Mouse (Mus musculus) T-cell, adult 2 months (primary cell): ENCODE data around the gene Lsamp.

Source experiments
- DNase-seq: peaks from one replicate; pipeline ENCODE4 v3.0.0; 2022; ENCODE audit warnings: low spot score

Gene Lsamp

GRCm38 (mm10) chr16:40960586-40960985 lies 976.4 kb downstream of the Lsamp start:
- no peak for DNase-seq

GRCm38 (mm10) chr16:40968088-40968860 lies 984.1 kb downstream of the Lsamp start:
- no peak for DNase-seq

GRCm38 (mm10) chr16:40971382-40971781 lies 987.2 kb downstream of the Lsamp start:
- DNase-seq, result no peak

- no peak for DNase-seq
Observed at GRCm38 (mm10) chr16:40974084-40974483, 989.9 kb downstream of the Lsamp start.

GRCm38 (mm10) chr16:40983026-40983425 lies 998.9 kb downstream of the Lsamp start:
- no peak for DNase-seq

- no peak for DNase-seq
Observed at GRCm38 (mm10) chr16:41007569-41007968, 1023.4 kb downstream of the Lsamp start.

GRCm38 (mm10) chr16:41034746-41035145 lies 1050.6 kb downstream of the Lsamp start:
- no peak for DNase-seq

GRCm38 (mm10) chr16:41041686-41042085 lies 1057.5 kb downstream of the Lsamp start:
- DNase-seq, result no peak

- no peak for DNase-seq
Observed at GRCm38 (mm10) chr16:41063270-41063857, 1079.2 kb downstream of the Lsamp start.

GRCm38 (mm10) chr16:41073470-41073869 lies 1089.3 kb downstream of the Lsamp start:
- no peak for DNase-seq

GRCm38 (mm10) chr16:41088648-41089047 lies 1104.5 kb downstream of the Lsamp start:
- no peak for DNase-seq

- DNase-seq, result no peak
Observed at GRCm38 (mm10) chr16:41090092-41090491, 1105.9 kb downstream of the Lsamp start.

GRCm38 (mm10) chr16:41091259-41091658 lies 1107.1 kb downstream of the Lsamp start:
- DNase-seq, result no peak

- no peak for DNase-seq
Observed at GRCm38 (mm10) chr16:41102805-41103204, 1118.6 kb downstream of the Lsamp start.

GRCm38 (mm10) chr16:41124361-41124760 lies 1140.2 kb downstream of the Lsamp start:
- DNase-seq, result no peak

- DNase-seq, result no peak
Observed at GRCm38 (mm10) chr16:41125051-41125450, 1140.9 kb downstream of the Lsamp start.

- no peak for DNase-seq
Observed at GRCm38 (mm10) chr16:41131053-41131452, 1146.9 kb downstream of the Lsamp start.

GRCm38 (mm10) chr16:41172839-41173238 lies 1188.7 kb downstream of the Lsamp start:
- DNase-seq, result no peak

- no peak for DNase-seq
Observed at GRCm38 (mm10) chr16:41179557-41179956, 1195.4 kb downstream of the Lsamp start.

GRCm38 (mm10) chr16:41180867-41181266 lies 1196.7 kb downstream of the Lsamp start:
- no peak for DNase-seq

GRCm38 (mm10) chr16:41210055-41210454 lies 1225.9 kb downstream of the Lsamp start:
- no peak for DNase-seq

GRCm38 (mm10) chr16:41235829-41236228 lies 1251.7 kb downstream of the Lsamp start:
- no peak for DNase-seq

- DNase-seq, result no peak
Observed at GRCm38 (mm10) chr16:41242841-41243240, 1258.7 kb downstream of the Lsamp start.

GRCm38 (mm10) chr16:41244711-41245110 lies 1260.5 kb downstream of the Lsamp start:
- DNase-seq, result no peak
